Mouse (Mus musculus) inflammation-experienced regulatory T-cells, adult 6 months (primary cell): ENCODE measurements around the gene Pear1. TPM values are rescaled to one million over a fixed set of nuclear protein-coding genes. Genes with fewer than 3 reads are reported as not detected.

ENCODE experiments used
- ATAC-seq: one replicate; pipeline ENCODE4 v1.8.0; 2017
- polyA plus RNA-seq, 3 experiments: library from polyadenylated mRNA; unstranded; fragments of 100-300 nt; shearing (Covaris generic); gene quantifications; one replicate each; pipeline ENCODE4 v1.2.1; 2017

Pear1 gene
- polyA plus RNA-seq, 3 experiments from 2014 or later: 65.9 to 108 (median 76.0) TPM

- ATAC-seq: no peak
These were observed 14.7 kb downstream of the Pear1 start for GRCm38 (mm10) chr3:87809322-87809962.

- ATAC-seq: peak; percentile 63
These were observed 19.9 kb downstream of the Pear1 start for GRCm38 (mm10) chr3:87804038-87804677.

DNA sequence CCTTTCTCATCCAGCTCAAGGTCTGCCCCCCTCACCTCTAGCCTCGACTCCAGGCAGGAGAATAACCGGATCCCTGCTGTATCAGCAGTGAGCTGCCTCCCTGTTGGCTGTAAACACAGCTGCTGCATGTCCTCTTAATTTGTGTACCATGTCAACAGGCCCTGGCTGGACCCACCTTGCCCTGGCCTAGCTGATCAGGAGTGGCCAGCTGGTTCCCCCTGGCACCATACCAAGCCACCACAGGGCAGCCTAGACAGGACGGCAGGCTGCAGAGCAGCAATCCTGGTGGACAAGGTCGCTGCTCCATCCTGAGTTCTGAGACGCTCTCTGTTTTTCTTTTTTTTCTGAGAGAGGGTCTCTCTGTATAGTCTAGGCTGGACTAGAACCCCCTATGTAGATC is 22.4 kb downstream of the Pear1 start:
- ATAC-seq: no peak

DNA sequence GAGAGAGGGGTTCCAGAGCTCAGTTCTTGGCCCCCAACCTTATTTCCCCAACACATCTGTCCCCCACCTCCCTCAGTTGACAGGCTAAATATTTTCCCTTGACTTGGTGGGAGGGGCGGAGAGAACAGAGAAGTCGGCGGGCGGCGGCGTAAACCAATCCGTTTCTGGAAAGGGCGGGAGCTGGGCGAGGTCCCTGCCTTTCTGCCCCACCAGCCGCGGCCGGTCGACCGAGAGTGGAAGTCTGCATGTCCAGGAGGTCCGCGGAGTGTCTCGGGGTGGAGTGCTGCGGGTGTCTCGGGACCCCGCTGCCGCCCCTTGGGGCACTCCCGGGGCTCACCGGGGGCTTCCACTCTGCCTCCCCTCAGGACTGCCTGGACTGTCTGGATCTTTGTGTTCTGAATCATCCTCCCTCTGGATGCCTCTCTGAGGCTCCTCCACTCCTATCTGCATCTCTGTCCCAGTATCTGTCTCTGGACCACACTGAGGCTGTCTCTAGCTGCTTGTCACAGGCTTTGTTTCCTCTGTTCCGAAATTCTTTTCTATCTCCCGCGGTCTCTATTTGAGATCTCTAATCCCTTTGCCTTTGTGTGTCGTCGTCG is 27.3 kb downstream of the Pear1 start, which contains the start of gene Insrr:
TSS of gene Insrr (plus strand) at position 216 of the 599 bp plus-strand sequence.
- no peak for ATAC-seq

DNA sequence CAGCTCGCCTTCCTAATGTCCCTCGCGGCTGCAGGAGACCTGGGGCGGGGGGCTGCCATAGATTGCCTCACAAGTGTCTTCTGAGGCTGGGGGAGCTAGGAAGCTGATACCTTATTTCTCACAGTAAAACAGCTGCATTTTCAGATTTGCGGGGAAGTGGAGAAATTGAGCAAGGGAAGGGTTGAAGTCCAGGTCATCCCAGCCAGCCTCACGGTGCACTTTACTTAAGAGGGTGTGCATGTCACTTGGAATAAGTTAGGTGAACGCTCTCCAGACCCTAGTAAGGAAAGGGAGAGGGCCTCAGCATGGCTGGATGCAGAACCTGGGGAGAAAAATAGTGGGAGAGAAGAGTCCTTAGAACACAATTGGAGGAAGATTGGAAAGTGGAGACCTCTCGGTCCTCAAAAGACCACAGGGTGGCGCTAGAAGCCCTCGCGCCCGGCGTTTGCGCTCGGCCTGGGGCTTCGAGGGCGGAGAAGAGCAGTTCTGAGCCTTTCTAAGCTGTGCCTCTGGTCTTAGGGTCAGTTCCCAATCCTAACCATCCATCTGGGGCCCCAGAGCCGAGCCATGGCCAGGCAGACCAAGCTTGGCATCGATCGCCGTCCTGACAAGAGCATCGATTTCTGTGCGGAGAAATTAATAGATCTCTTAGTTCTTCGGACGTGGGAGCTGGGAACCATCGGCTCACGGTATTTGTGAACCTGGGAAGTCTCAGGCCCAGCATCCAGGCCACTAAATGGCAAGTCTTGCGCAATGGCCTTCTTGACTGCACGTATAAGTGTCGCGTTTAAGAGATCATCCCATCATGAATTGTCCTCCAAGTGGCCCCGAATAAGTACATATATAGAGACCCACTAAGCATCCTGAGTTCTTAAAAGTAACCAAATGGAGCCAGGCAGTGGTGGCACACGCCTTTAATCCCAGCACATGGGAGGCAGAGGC is 28.5 kb downstream of the Pear1 start:
- peak; percentile 56 for ATAC-seq

- no peak for ATAC-seq
These were observed 29.2 kb downstream of the Pear1 start, which contains the start of gene Ntrk1 for GRCm38 (mm10) chr3:87794922-87795325. Gene Ntrk1 (minus strand): TSS chr3:87795162.

GRCm38 (mm10) chr3:87789768-87790167 is 34.3 kb downstream of the Pear1 start:
- ATAC-seq: no peak

DNA sequence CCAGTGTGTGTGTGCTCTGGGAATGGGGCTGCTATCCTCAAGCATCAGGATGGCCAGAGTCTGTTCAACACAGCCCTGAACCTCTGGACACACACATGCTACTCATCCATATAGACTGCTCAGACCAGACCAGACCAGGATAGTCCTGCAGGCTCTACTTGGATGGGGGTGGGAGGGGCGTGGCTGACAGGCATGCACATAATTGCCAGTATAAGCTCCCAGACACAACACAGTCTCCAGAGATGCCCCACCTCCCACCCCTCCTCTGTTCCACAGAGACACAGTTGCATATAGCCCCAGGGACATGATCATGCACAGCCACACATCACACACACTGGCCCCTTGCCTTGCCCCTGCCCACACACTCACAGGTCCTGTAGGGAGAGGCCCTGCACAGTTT is 34.9 kb downstream of the Pear1 start:
- no peak for ATAC-seq

DNA sequence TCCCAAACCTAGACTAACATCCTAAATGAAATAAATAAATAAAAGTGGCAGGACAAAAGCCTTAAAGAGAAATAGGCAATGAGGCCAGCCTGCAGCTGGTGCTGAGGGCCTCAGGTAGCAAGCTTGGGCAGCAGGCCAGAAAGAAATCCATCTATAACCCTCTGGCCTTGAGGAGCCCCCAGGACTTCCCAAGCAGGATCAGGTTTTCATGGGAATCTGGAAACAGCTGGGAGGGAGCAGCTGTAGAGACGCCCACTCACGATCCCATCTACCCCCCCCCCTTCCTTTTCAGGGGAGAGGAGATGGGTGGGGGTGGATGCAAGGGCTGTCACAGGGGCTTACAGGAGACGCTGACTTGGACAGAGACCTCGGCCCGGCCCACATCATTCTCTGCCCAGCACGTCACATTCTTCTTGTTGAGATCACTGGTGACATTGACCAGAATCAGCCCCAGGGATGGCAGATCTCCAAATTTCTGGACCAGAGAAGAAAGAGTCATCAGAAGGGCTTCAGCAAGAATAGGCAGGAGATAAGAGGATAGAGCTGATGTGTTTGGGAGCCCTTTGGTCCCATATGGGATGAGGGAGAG is 38.4 kb downstream of the Pear1 start:
- ATAC-seq: no peak

DNA sequence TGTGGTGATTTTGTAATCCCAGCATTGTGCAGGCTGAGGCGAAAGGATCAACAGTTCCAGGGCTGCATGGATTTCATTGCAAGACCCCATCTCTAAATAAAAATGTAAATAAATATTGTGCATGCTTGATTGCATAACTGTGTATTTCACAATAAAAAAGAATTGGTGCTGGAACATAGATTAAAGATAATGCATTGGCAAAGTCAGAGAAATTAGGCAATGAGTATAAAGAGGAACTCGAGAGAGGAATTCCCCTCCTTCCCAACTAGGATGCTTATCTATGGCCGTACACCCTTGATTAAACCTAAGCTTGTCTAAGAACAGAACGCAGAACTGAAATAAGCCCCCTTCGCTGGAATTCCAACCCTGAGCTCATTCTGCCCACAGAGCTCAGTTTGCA is 39.0 kb downstream of the Pear1 start:
- ATAC-seq: no peak

- no peak for ATAC-seq
These were observed 40.7 kb downstream of the Pear1 start for GRCm38 (mm10) chr3:87783282-87784023.

- ATAC-seq: no peak
These were observed 45.0 kb downstream of the Pear1 start for GRCm38 (mm10) chr3:87779086-87779485.

DNA sequence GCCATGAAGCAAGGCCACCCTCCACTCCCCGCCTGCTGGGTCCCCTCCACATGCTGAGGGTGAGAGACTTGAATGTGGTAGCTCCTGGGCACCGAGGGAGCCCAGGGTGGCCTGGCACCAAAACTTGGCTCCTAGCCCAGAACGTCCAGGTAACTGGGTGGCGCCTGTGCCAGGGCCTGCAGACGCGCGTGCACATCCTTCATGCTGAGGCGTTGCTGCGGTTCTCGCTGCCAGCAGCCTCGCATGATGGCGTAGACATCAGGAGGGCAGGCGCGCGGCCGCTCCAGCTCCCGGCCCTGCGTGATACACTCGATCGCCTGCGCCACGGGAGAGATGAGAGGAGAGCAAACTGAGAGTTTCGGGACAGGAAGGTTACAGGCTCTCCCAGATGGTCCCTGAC is 45.8 kb downstream of the Pear1 start:
- no peak for ATAC-seq

DNA sequence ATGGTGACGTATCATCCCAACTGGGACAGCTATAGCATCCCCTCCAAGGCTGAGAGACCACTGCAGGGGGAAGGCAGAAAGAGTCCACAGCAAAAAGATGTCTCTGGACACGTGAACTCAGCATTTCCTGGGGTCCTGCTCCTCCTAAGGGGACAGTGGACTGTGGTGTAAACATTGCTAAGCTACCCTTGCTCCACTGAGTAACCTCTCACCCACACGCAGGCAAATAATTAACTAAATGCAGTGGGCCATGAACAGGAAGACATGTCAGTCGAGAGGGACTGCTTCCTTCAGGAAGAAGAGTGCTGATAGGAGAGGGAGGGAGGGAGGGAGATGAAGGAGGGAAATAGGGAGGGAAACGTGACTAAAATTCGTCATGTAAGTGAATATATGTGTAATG is 53.0 kb downstream of the Pear1 start:
- no peak for ATAC-seq

DNA sequence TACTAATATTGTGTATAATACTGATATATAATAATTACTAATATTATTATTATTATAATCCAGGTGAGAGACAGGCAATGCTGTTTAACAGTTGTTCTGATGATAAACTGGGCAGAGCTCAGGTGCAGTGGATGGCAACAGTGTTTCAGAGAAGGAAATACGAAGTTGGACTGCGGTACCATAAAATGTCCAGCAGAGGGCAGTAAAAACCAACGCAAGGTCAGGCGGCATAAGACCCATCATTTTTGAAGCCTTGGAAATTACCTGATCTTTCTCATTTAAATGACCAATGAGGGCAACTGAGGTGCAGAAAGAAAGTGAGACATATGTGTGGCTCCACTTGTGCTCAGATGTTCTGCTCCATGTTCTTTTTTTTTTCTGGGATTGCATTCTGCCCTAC is 53.8 kb downstream of the Pear1 start:
- ATAC-seq: peak; percentile 53

GRCm38 (mm10) chr3:87769506-87769905 is 54.6 kb downstream of the Pear1 start:
- ATAC-seq: no peak

DNA sequence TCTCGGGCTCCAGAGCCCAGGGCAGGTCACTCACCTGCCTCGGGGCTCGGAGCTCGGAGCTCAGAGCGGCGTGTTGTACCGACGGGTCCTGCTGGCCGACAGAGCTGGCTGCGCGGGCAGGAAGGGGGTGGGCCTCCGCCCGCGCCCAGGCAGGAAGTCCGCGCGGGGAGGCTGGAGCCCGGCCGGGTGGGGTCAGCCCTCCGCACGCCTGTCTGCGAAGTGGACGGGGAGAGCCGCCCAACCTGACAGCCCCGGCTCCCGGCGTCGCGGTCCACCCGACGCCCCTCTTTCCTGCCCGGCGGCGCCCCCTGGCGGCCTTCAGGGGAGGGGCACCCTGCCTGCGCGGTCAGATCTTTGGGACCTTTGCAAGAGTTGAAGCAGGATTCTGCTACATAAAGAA is 55.3 kb downstream of the Pear1 start:
- ATAC-seq: peak; percentile 37

DNA sequence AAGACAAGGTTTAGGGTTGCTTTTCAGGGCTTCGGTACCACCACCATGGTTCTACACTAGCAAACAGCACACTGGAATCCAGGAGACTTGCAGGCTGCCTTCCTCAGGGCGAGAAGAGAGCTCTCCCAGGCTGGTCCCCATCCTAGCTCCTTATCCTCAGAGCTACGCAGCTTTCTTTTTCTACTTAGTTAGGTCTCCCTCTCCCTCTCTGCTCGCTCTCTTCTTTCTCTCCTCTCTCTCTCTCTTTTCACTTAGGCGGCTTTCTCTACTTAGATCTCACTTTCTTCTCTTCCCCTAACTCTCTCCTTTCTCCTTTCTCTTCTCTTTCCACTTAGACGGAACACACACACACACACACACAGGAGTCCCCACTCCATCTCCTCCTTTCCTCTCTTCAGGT is 55.7 kb downstream of the Pear1 start:
- no peak for ATAC-seq

- ATAC-seq: no peak
These were observed 56.3 kb downstream of the Pear1 start for GRCm38 (mm10) chr3:87767764-87768163.

DNA sequence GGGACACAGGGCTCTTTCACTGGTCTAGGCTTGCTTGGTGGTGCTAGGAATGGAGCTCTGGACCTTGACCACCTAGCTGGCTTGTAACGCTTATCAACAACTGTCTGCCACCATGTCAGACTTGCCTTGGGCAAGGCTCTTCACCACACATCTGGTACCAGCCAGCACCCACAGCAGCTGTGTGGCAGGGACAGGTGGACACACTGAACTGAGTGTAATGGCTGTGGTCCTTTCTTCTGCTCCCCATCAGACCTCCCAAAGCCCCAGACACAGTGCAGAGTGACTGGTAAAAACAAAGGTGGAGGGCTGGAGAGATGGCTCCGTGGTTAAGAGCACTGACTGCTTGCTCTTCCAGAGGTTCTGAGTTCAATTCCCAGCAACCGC is 57.8 kb downstream of the Pear1 start:
- ATAC-seq: no peak

DNA sequence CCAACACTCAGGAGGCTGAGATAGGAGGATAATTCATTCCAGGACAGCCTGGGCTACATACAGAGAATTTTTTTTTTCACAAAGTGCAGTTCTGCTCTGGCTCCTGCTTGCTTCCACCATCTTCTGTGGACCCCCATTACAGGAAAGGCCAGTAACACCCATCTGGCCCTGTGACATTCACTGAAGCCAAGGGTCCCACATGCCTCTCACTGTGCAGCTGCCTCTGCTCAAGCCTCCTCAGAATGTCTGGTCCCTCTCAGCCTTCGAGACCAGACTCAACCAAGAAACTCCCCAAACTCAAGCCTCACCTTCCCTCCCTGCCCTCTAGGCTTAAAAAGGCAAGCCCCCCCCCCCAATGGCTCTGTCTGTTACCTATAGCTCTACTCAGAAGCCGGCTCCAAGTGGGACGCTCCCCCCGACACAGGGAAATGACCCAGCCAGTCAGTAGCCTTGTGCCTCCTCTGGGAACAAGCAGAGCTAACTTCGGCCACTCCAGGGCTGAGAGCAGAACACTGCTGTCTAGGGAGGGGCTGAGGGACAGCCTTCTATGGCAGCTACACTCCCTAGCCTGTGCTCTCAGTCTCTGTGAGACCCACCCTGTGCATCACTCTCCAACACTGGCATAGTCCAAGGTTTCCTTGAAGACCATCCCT is 58.3 kb downstream of the Pear1 start:
- ATAC-seq: no peak
